Mouse (Mus musculus) olfactory bulb, adult 2 months (tissue): ENCODE measurements around the gene Asb10. TPM values are rescaled to one million over a fixed set of nuclear protein-coding genes. Genes with fewer than 3 reads are reported as not detected.

Source experiments
- H3K27ac ChIP-seq: fragments of 200-500 bp; 2 replicates; pipeline ENCODE4 v1.5.1; 2012; ENCODE audit warnings: low read depth, low read length; ENCODE audit not compliant: insufficient read depth
- H3K4me1 ChIP-seq: fragments of 200-500 bp; 2 replicates; pipeline ENCODE4 v1.6.1; 2012; ENCODE audit warnings: low read length; ENCODE audit not compliant: control insufficient read depth, insufficient read depth
- H3K4me3 ChIP-seq: fragments of 200-500 bp; 2 replicates; pipeline ENCODE4 v1.5.1; 2012; ENCODE audit warnings: mild to moderate bottlenecking, low read depth, low read length, moderate library complexity; ENCODE audit not compliant: insufficient read depth
- CTCF ChIP-seq: fragments of 200-500 bp; IDR thresholded peaks from 2 replicates; pipeline ENCODE4 v1.5.1; 2012; ENCODE audit warnings: low read depth, mild to moderate bottlenecking, low read length, moderate library complexity; ENCODE audit not compliant: insufficient read depth
- POLR2A ChIP-seq: fragments of 200-500 bp; IDR thresholded peaks from 2 replicates; pipeline ENCODE4 v1.6.1; 2012; ENCODE audit warnings: mild to moderate bottlenecking, low read depth, low read length, moderate library complexity; ENCODE audit not compliant: insufficient read depth
- WGBS: fragments of 180-500 bp; shearing (Covaris S2); methylation state at CpG from one replicate; pipeline ENCODE4 v1.1.7; 2018; 5-methylcytosine and 5-hydroxymethylcytosine counted together
- polyA plus RNA-seq: library from polyadenylated mRNA; stranded (reverse); fragments of >200 nt; gene quantifications from 2 replicates; pipeline ENCODE4 v1.2.4, GENCODE M21; 2012; ENCODE audit warnings: low replicate concordance; ENCODE audit not compliant: missing spikeins, insufficient read depth, insufficient read length

Gene Asb10
- not detected in 2 replicates for polyA plus RNA-seq

GRCm38 (mm10) chr5:24540387-24541143 is at the start of gene Asb10:
Asb10 (minus strand) TSS chr5:24540978.
- 44% methylated on average over 14 of the region's 14 CpGs for WGBS
- no peak for TF ChIP-seq POLR2A
- TF ChIP-seq CTCF: no peak

GRCm38 (mm10) chr5:24589511-24590500 is 49.0 kb upstream of the Asb10 start:
- Histone ChIP-seq H3K4me1 (peaks cover 44% of the 10 kb centered on the region), H3K4me3 (no peak overlapping the region), H3K27ac (no peak overlapping the region)
- TF ChIP-seq POLR2A (no peak), CTCF (no peak)
- WGBS: 84% methylated on average over 20 of the region's 20 CpGs

More at GRCm38 (mm10) chr5:24540387-24541143, at the start of gene Asb10:
- Histone ChIP-seq H3K4me1 (peaks cover 4% of the 10 kb centered on the region; the same call in 1 of the 2 replicates), H3K4me3 (no peak within 1 kb of the TSS), H3K27ac (no peak within 1 kb of the TSS)

- Histone ChIP-seq H3K27ac (peak overlapping the region; percentile 90), H3K4me1 (peaks cover 35% of the 10 kb centered on the region), H3K4me3 (peak overlapping the region; percentile 88)
- TF ChIP-seq POLR2A: no peak
- no peak for TF ChIP-seq CTCF
- WGBS: 7% methylated on average over 4 of the region's 4 CpGs
These were observed 46.4 kb upstream of the Asb10 start for GRCm38 (mm10) chr5:24587200-24587577.

DNA sequence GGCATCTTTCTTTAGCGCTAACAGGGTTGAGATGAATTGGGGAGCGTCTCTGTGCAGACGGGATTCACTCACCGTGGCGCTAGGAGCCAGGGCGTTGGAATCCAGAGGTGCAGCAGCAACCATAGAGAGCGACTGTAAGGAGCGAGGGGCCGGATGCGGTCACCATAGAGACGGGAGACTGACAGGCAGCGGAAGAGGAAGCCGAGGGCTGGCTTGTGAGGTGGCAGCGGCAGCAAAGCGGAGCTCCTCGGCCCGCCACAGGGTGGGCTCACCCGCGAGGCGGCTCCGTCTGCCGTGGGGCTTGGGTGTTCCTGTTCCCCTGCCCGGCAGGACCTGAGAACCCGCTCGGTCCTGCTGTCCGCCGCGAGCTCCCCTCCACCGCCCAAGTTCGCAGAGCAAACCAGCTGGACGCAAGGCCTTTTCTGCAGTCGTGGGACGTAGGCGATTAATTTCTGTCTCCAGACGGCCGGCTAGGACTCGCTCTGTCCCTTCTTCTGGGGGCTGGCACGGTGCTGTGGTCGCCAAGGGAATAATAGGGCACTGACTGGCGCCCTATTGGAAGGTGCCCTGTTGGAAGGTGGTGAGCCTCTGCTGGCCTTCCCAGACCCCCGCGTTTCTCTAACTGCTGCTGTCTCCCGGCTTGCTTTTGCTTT is 45.9 kb upstream of the Asb10 start, which contains the start of gene Chpf2:
Gene Chpf2, plus strand, starts transcription at position 195 of the 653 bp plus-strand sequence.
- WGBS: under 1% methylated on average over 43 of the region's 43 CpGs
- H3K4me3 ChIP-seq: peak within 1 kb of the TSS; percentile 88
- TF ChIP-seq POLR2A (peak; percentile 49; the same call in 1 of the 2 replicates), CTCF (0 out of 2 replicates have a peak, but pooled peaks have one; percentile 4)
- H3K4me1 ChIP-seq: peaks cover 30% of the 10 kb centered on the region
- H3K27ac ChIP-seq: peak within 1 kb of the TSS; percentile 90

DNA sequence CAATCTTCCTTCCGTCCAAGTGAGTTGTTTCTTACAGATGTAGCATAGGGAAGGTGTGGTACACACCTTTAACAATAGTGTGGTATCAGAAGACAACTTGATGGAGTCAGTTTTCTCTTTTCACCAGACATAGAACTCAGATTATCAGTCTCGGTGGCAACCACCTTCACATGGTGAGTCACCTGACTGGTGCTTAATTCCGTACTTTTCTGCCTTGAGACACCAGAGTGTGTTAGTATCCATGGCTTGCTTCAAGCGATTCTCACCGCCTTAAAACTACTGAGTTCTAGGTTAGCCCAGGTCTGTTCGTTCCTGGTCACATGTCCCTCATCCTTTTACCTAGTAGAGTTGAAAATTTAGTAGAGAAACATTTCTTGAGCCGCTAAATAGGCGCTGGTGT is 45.3 kb upstream of the Asb10 start:
- Histone ChIP-seq H3K27ac (no peak overlapping the region), H3K4me1 (peaks cover 24% of the 10 kb centered on the region), H3K4me3 (peak overlapping the region; percentile 88)
- 5% methylated on average over 8 of the region's 8 CpGs for WGBS
- TF ChIP-seq POLR2A: no peak
- TF ChIP-seq CTCF: no peak

DNA sequence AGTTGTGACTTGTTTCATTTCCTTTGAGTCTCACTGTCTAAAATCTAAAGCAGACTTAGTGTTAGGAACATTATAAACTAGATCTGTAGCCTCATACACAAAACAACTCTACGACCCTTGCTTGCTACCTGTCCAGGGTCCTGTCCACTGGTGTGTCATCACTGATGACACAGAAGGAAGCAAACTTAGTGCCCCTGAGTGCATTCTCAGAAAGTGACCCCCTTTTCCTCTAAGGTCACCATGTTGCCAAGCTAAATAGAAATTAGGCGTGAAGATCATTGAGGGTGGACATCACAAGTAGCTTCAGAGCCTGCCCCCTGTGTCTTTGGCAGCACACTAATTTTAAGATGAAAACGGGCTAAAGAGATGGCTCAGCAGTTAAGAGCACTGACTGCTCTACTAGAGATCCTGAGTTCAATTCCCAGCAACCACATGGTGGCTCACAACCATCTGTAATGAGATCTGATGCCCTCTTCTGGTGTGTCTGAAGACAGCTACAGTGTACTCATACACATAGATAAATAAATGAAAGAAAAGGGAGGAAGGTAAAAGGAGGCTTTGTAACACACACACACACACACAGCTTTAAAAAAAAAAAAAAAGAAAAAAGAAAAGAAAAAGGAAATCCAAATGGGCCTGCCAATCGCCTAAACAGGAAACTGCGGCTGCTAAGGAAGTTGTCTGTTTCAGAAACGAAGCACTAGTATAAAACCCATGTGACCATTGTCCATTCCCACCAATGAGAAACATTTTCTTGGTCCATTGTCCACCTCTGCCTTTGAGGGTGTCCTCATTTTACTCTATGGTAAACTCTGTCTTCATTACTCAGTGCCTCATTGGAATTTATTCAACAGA is 37.6 kb upstream of the Asb10 start:
- H3K27ac ChIP-seq: no peak overlapping the region
- TF ChIP-seq POLR2A: no peak
- no peak for TF ChIP-seq CTCF
- H3K4me3 ChIP-seq: no peak overlapping the region
- 65% methylated on average over 6 of the region's 6 CpGs for WGBS
- peaks cover 3% of the 10 kb centered on the region for H3K4me1 ChIP-seq

GRCm38 (mm10) chr5:24577183-24577929 is 36.6 kb upstream of the Asb10 start, which contains the start of gene Abcf2:
Abcf2 (minus strand) TSS chr5:24577467.
- WGBS: under 1% methylated on average over 48 of the region's 48 CpGs
- Histone ChIP-seq H3K27ac (peak within 1 kb of the TSS; percentile 4; the same call in 1 of the 2 replicates), H3K4me1 (peaks cover 3% of the 10 kb centered on the region), H3K4me3 (peak within 1 kb of the TSS; percentile 87)
- TF ChIP-seq CTCF: no peak
- peak; percentile 87 for TF ChIP-seq POLR2A
